Mouse (Mus musculus) thymus, postnatal 36 days (tissue): ENCODE measurements around the gene Gc.

Experiments
- DNase-seq, 2 experiments: peaks; one replicate each; pipeline ENCODE4 v3.0.0; 2022; ENCODE audit warnings: mixed read lengths in 2 of 2

Gene Gc

DNA sequence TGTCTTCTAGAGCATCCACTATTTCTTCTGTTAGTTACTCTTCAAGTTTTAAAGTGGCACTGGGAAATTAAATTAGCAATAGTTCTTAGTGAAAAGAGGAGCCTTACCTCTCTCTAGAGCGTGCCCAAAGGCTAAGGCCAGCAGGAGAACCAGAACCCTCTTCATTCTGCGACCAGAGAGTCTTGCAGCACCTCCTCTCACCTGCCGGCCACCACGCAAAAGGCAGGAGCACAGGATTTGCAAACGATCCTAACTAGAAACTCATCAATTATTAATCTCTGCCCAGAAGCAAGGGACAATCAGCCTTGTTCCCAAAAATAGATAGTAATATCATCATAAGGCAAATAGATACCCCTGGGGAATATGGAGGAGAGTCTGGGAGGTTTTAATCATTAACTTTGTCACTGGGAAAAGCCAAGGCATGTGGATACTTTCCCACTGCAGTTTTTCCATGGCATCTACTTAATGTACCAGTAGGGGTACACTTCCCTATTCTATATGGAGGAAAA is at the start of gene Gc:
Gc (minus strand) TSS at position 345 of the 509 bp plus-strand sequence.
- no peak for DNase-seq

DNA sequence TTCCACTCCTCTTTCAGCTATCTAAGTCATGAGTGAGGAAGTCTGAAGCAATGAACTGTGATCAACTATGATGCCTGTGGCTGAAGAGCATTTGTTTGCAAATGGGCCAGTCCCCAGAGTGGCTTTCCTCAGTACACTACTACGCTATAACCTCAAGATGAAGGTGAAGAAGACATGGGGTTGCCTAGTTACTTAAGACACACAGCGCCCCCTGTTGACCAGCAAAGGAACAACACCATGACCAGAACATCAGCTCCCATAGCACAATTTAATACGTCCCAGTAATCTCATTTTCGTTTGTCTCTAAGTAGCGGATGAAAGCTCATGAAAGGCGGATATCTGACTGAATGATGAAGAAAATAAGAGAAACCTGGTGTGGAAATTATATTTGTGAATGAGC is 42.5 kb upstream of the Gc start:
- DNase-seq = no peak

DNA sequence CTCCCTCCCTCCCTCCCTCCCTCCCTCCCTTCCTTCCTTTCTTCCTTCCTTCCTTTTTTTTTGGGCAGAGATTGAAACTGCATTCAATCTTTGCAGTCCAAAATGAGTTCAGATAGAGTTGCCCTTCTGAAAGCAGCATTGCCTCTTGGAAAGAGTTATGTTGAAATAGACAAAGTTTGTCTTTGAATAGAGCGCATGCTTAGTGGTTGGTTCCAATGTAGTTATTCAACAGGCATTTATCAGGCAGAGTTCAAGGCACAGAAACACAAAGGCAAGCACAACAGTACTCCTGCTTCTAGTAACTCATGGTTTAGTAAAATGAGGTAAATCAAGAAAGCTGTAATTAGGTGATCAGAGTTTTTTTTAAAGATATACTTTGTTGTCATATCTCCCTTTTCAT is 34.9 kb upstream of the Gc start:
- no peak for DNase-seq

DNA sequence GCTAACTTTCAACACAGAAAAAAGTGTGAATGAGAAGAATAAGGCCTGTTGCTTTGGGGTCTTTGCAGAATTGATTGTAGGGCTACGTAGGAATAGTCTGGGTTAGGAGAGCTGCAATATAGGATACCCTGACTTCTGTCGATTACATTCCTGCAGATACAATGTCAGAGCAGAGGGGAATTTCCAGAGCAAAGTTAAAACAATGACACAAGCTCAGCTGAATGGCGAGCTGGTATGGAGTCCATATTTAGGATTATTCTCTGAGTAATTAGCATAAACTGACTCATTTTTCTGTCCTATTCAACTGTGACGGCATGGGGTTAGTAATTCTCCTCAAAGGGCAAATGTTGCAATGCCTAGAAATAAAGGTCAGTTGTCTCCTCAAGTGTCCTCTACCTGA is 12.8 kb upstream of the Gc start:
- DNase-seq = no peak

DNA sequence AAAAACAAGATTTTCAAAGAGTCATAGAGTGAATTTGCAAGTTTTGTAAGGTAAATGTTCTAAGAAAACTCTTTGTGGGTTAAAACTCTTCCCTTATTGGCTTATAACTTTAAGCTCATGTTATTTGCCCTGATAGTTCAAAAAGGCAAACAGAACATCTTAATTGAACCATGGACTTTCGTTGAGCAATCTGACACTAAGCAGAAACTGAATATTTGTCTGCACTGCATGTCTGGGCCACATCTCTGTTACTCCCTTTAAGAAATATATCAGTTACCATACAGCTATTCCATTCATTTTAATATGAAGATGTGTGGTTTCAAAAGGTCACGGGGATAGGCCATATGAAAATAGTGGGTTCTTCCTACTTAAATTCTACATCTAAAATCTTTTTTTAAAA is 10.2 kb upstream of the Gc start:
- DNase-seq = no peak

DNA sequence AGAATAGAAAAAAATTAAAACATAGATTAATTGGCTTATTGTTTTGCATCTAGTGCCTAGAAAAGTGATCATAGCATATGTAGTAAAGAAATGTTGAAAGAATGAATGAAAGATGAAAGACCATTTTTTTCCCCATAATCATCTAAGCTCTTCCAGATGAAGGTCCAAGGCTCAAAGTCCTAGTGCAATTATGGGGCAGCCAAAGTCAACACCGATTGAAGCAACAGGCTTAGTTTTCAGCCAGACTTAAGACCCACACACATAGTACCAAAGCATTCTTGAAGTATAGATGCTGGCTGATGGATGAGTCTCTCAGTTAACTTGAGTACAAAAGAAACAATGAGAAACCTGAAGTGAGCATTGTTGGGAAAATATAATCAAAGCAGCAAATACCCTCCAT is 9.3 kb upstream of the Gc start:
- DNase-seq = no peak

DNA sequence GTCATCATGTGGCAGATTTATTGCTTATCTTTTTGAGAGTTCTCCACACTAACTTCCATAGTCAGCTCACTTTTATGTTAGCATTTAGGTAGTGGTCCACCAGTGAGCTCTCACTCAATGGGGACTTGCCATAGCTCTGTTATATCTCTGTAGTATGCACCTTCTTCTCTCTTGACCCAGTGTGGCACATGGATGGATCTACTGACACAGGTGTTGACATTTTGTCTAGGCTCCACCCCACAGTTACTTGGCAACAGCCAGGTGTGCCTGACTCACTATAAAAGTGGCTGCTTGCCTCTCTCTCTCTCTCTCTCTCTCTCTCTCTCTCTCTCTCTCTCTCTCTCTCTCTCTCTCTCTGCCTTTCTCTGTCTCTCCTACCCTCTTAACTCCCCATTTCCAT is 8.6 kb upstream of the Gc start:
- no peak for DNase-seq

DNA sequence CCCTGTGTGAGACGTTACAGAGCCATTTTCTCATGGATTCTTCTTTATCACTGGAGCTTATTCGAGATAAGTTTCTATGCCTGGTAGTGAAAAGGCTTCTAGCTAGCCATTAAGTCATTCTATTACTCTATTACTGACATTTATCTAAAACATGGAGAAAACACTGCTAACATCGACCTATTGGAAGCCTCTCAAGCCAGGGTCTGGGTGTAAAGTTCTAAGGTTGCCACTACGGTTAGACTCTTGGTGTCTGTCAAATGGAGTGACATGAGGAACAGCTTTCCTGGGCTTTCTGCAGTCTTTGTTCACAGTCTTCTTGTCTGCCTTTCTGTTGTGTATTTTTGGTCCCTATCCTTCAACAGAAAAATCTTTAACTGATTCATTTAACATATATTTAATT is 4.1 kb upstream of the Gc start:
- DNase-seq = no peak

DNA sequence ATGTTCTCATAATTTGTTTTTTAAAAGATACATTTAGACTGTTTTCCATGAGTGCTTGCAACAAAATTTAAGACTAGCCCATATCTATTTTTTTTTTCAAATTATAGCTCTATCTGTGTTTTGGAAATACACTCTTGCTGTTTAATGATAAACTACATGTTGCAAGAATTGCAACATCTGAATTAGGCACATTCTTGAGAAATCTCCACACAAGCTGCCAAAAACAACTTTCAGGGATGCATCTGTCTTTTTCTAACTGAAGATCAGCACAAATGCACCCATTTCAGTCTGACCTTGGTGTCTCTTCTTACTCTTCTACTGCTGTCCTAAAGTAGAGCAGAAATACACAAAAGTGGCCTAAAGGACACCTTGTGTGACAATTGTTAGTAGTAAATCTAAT is 1.9 kb upstream of the Gc start:
- DNase-seq = no peak

DNA sequence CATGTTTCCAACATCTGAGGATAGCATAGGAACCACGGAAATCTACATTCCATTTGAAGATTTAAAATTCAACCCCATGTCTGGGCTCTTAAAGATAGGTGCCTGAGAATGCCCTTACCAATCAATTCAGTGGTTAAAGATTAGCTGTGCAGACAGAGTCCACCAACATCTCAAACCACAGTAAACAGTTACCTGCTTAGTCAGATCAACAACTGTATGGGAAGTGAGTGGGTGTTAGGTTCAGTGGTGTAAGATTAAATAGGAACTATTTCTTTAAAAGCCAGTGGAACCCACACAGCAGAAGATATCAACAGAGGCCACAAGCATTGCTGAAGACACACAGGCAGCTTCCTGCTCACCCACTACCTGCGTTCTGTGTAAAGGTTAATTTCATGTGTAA is 1.3 kb upstream of the Gc start:
- DNase-seq = no peak

DNA sequence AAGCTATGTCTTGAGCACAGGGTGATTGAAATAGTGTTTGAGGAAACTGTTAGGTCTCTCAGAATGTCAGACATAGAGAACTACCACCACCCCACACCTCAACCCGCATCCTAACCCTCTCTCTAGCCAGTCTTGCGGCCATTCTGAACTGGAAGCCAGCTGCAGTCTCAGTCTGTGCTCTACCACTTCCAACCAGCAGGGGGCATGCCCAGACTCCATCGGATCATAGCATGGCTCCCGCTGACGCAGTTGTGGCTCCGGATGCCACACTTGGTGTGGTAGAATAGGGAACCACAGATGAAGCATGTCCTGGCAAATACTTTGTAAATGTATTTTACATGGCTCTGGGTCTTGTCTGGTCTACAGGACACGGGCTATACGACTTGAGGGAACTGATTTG is 2.2 kb downstream of the Gc start:
- peak; percentile 2 to 3 for DNase-seq

DNA sequence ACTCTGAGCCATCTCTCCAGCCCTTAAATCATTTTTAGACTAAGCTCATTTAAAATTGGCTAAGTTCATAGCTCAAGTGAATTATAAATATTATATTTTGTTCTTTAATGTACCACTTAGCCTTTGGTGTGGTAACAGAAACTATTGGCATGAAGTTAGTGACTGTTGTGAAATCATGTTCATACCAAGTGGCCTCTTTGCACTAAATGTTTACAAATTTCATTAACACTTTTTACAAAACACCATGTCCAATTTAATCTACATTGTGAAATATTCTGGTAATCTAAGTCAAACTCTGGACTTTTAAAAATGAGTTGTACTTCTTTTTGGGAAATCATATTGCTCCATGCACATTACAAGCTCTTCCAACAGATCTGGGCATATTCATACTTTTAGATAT is 6.9 kb downstream of the Gc start:
- DNase-seq = no peak

DNA sequence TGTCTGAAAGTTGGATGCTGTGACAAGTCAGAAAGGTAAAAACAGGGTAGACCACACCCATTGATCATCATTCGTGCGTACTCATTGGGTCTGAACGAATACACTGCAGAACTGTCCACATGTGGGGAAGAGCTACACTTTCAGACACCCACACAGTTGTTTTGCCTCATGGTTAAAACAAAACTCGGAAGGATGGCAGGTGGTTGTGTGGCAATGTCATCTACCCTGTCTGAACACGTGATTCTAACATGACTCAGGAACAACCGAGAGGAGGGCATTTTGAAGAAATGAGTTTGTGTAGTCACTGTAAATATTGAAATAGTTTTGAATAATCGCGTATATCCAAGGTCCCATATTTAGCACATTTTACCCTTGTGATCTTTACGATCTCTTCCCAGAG is 8.4 kb downstream of the Gc start:
- no peak for DNase-seq

DNA sequence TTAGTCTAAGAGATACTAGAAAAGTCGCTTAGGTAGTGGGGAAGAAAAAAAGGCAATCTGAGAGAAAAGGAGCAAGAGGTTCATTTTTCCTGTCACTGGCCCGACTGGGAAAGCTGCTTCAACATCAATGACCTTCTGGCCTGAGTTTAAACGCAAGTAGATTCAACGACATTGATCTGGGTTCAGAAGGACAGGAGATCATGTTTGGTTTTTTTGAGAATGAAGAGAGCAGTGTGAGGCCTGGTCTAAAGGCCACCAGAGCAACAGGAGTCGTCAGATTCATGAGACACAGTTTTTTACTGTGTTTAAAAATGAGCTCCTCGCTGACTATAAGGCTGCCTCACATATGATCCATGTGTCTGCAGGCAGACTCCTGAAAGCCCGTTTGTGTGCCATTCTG is 9.7 kb downstream of the Gc start:
- DNase-seq = no peak

DNA sequence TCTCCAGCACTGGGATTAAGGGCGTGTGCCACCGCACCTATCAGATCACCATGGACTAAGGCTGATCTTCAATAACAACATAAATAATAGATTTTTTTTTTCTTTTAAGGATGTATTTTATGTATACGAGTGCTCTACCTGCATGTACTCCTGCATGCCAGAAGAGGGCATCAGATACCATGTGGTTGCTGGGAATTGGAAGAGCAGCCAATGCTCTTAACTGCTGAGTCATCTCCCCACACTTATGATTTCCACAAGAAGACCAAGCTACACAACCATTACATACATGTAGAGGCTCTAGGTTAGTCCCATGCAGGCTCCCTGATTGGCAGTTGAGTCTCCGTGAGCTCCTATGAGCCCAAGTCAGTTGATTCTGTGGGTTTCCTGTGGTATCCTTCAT is 13.3 kb downstream of the Gc start:
- no peak for DNase-seq

DNA sequence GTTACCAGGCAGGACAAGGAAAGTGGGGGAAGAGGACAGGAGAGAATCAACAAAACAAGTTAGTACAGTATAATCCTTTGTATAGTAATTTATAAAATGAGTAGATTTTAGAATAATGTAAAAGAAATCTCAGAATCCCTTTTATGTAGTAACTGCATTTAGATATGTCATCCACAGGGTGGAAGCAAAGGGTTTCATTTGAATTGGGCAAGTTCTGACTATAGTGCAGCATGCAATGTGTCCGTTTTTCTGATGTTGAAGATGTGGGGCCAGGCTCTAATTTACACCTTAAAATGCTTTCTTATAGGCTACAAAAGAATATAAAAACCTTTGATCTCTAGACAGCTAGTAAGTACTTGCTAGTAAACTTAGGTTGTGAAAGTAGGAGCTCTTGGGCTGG is 46.2 kb downstream of the Gc start:
- DNase-seq = no peak

DNA sequence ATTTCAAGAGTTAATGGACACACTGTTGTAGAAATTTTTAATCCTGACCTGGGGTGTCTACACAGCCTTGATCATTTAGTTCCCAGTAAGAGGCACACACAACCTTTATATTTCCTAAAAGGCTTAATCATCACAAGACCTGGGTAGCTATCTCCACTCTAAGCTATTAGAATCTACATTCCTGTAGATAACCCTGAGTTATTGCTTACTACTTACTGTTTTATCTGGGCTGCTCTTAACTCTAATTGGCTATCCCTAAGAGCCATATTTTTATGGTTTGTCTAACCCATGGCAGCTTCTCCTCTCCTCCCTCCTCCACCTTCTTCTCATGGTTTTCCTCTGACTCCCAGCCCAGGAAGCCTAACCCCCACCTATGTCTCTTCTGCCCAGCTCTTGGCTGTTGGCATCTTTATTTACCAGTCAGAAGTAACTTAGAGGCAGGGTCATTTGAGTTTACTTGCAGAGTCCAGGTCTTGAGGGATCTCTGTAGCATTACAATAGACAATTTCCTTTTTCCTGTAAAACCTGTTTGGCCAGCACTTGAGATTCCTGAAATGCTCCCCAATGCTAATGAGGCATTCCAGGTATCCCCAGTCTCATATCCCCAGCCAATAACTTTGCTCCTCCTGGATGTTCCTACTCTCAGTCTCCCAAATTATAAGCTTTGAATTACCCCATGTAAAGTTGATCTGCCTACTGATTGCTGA is 50.2 kb downstream of the Gc start:
- no peak for DNase-seq

DNA sequence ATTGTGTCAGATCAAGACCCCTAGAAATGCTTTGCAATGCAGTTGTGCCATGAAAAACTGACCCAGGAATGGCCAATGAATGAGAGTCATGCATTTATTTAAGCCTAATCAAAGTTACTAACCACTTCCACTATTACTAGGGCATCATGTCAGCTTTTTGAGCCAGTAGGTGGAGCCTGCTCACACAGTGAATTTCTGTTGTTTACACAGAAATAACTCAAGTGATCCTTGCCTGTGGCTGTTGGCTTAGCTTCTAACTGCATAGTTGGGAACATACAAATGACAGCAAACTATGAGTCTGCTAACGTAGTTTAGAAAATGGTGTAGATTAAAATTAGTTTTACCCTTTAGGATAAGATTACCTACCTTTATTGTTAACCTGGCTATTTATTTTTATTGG is 52.6 kb downstream of the Gc start:
- DNase-seq = no peak

DNA sequence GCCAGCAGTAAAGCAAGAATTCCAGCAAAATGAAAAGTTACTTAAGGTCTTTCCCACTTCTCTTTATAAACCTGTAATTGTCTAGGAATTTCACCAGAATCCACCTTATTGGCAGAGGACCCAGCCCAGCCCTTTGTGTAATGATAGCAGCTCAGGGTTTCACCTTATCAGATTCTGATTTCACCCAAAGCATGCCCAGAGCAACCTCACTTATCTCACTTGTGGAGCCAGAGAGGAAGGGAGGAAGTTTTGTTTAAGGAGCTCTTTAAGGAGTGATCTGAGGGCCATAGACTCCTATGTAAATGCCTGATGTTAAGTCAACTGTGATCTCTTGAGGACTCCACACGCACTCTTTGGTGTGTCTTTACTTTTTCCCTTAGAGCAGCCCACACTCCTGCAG is 67.3 kb downstream of the Gc start:
- no peak for DNase-seq

DNA sequence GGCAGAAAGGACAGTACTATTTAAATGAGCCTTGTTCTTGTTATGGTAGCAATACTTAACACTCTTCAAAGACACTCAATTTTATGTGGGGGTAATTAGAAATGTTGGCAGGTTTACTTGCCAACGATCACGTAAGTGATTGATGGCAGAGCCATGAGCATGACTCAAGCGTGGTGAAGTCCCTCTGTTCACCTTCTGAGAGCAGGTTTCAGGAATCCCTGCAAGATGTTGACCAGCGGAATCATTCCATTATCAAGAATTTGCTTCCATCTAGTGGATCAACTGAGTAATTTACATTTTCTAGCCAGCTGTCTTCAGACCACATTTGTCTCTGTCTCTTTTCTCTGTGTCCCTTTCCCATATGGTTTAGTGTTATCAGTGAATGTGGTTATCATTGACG is 73.5 kb downstream of the Gc start:
- no peak for DNase-seq

DNA sequence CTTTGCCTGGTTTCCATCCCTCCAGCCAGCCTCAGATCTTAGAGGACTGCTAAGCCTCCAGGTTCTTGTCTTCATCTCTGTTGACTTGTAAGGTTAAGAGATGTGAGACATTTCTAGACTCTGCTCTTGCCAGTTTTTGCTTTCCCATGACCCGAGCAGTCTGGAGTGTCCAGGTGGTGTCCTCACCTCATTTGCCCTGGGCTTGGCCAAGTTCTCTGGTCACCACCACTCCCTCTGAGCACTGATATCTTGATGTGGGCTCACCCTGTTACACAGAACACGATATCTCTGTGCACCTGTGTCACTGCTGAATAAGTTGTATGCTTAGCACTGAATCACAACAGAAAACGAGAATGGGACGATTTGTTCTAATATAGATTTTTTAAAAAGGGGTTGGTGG is 76.4 kb downstream of the Gc start:
- DNase-seq = no peak

DNA sequence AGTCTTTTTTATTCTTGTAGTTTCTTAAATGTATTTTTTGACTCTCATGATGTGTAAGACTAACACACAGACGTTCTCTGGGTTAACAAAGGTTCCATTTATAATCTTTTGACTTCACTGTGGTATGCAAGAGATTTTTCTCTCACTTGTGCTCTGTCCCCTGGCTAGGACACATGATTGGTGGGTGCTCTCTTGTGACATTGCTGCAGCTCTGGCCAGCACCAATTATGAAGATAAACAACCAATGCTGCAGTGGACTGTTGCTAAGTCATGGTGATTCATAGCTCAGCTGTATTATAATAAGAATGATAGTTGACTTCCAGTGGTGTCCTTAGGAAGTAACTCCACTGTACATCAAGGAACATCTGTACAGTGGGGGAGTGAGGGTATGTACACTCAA is 87.6 kb downstream of the Gc start:
- DNase-seq = no peak

DNA sequence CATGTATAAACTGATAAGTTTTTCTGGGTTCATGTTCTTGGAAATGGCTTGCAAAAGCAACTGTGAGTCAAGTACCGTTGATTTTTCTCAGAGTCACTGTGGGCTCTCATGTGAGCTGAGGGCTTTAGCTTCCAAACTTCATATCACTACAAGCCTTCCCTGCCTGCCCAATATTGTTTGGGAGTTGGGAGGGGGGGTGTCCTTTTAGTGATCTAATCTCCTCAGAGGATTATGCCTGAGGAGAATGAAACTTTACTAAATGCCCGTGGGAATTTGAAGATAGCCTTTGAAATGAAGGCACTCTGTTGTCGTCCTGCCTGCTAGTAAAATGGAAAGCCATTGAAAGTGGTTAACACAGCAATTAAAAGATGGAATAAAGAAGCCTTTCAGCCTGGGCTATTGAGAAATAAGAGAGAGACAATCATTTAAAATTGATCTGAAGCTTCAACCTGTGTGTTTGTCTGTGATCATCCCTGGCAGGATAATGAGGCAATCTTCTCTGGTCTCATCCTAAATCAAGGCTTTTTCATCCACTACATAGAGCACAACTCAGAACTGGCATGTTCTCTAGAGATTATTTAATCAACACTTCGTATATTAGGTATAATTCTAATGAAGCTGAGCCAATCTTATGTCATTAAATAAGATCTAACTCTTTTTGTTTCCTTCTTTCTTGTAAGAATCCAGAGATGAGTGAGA is 89.5 kb downstream of the Gc start:
- no peak for DNase-seq
